Mouse (Mus musculus) spleen, adult 2 months (tissue): Measurements from ENCODE around the gene Stx1a.

Experiments used
- CTCF ChIP-seq: fragments of 200-500 bp; IDR thresholded peaks from 2 replicates; pipeline ENCODE4 v1.5.1; 2011; ENCODE audit warnings: mild to moderate bottlenecking, inconsistent platforms; ENCODE audit not compliant: insufficient read depth, insufficient read length, insufficient replicate concordance; ENCODE audit errors: extremely low read depth
- POLR2A ChIP-seq: fragments of 200-500 bp; IDR thresholded peaks from 2 replicates; pipeline ENCODE4 v1.6.1; 2011; ENCODE audit warnings: low read depth, low read length, inconsistent platforms

DNA sequence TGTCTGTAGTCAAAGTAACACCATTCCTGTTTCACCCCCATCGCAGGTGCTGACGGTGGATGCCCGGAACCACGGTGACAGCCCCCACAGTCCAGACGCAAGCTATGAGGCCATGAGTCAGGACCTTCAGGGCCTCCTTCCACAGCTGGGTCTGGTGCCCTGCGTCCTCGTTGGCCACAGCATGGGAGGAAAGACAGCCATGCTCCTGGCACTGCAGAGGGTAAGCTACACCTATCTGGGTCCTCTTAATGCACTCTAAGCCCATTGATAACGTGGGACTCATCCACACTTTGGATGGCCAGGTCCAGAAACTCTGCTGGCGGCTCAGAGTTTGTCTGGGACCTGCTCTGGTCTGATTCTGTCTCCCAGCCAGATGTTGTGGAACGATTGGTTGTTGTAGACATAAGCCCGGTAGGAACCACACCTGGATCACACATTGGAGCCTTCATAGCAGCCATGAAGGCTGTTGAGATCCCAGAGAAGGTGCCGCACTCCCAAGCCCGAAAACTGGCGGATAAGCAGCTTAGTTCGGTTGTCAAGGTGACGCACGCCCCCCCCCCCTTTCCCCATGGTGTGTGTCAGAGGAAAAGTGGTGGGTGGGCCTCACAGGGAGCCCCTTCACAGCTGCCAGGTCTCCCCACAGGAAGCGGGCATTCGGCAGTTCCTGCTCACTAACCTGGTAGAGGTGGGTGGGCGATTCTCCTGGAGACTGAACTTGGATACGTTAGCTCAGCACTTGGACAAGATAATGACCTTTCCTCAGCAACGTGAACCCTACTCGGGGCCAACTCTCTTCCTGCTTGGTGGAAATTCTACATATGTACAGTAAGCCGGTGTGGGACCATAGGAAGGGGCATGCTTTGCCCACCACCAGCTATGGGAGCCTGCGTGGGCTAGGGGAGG, 12.2 kb upstream of the Stx1a start:
- TF ChIP-seq CTCF, result no peak
- TF ChIP-seq POLR2A, result no peak
